Mouse (Mus musculus): ENCODE results near the gene Olfr1195.

DNA sequence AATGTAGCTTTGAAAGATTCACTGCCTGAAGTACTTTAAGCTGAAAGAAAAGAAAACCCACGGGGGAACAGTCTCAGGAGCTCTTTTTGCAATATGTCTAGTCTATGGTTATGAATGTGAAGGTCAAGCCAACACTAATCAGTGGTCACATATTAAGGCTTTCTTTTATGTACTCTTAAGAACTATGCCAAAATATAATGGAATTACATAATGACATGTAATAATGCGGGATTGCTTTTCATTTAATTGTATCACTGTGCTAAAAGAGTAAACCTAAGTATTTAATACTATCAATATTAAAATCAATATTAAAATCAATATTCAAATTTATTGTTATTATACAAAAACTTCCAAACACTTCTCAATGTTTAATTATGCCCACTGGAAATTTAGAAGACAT lies 15.5 kb upstream of the Olfr1195 start, which contains the start of gene Olfr1196:
- TF ChIP-seq EP300 (IDR thresholded peaks at IDR 0.05; ENCODE audit: low read length), result no peak
- no peak for TF ChIP-seq CHD2 (IDR thresholded peaks at IDR 0.05; ENCODE audit: low read length)
- TF ChIP-seq CTCF (conservative IDR thresholded peaks at IDR 0.05 in 1 of 2, IDR thresholded peaks at IDR 0.05 in 1 of 2; ENCODE audit: low read depth in 2 of 2, low read length in 2 of 2), result no peak
- no peak for TF ChIP-seq USF2 (conservative IDR thresholded peaks at IDR 0.05; ENCODE audit: low read depth, low read length)
- TF ChIP-seq ZC3H11A (IDR thresholded peaks at IDR 0.05; ENCODE audit: low read depth, low read length), result no peak
- TF ChIP-seq BHLHE40 (IDR thresholded peaks at IDR 0.05; ENCODE audit: low read depth, low read length), result no peak
- no peak for TF ChIP-seq POLR2A (IDR thresholded peaks at IDR 0.05; ENCODE audit: low read depth, low read length)
- no peak for TF ChIP-seq ELF1 (IDR thresholded peaks at IDR 0.05; ENCODE audit: low read depth, low read length)
- no peak for TF ChIP-seq RCOR1 (conservative IDR thresholded peaks at IDR 0.05; ENCODE audit: low read depth, low read length)
- TF ChIP-seq KAT2A (IDR thresholded peaks at IDR 0.05; ENCODE audit: insufficient replicate concordance, low read length), result no peak
- TF ChIP-seq GABPA (IDR thresholded peaks at IDR 0.05; ENCODE audit: insufficient replicate concordance, low read depth, low read length), result no peak
- no peak for TF ChIP-seq MAFK (IDR thresholded peaks at IDR 0.05; ENCODE audit: insufficient replicate concordance, low read length)
- no peak for TF ChIP-seq RAD21 (IDR thresholded peaks at IDR 0.05; ENCODE audit: low read depth, low read length)

All from CH12.LX (cell line).